Mouse (Mus musculus): ENCODE measurements around the gene Chit1. TPM values are rescaled to one million over a fixed set of nuclear protein-coding genes. Genes with fewer than 3 reads are reported as not detected.
A peak's percentile ranks its signal among the peaks of the same experiment; 100 is the strongest.

Chit1 gene
- polyA plus RNA-seq, 2 experiments: 0.08 TPM; not detected in 1

GRCm38 (mm10) chr1:134082987-134083516 is 28.0 kb upstream of the Chit1 start:
- 0 out of 2 replicates have a peak, but pooled peaks have one; percentile 11 for TF ChIP-seq CTCF (IDR thresholded peaks at IDR 0.05; ENCODE audit: low read depth)
- peak; percentile 77 for TF ChIP-seq EP300 (IDR thresholded peaks at IDR 0.05; ENCODE audit: low read depth)
- ATAC-seq (ENCODE audit: insufficient read depth) (peak; percentile 56), DNase-seq (ENCODE audit: low read depth in 3 of 3, low spot score in 3 of 3) (peak in 1 of 3 experiments; percentile 68)
- H3K36me3 ChIP-seq (replicated peaks; ENCODE audit: control insufficient read depth, insufficient read depth, low read depth): no peaks in the 10 kb centered on the region
- peak overlapping the region; percentile 67 for H3K9ac ChIP-seq (replicated peaks)
- peak overlapping the region; percentile 94 for H3K27ac ChIP-seq
- 34% methylated on average over 11 of the region's 11 CpGs for WGBS (ENCODE audit: insufficient replicate concordance)
- no peaks in the 10 kb centered on the region for H3K27me3 ChIP-seq (ENCODE audit: control insufficient read depth, insufficient read depth, low read length)
- peak overlapping the region; percentile 66 for H3K4me2 ChIP-seq (ENCODE audit: low read depth)
- peaks cover 63 to 78% of the 10 kb centered on the region in 2 experiments for H3K4me1 ChIP-seq (replicated peaks; ENCODE audit: control insufficient read depth in 2 of 2, insufficient read depth in 2 of 2, low read length in 1 of 2)
- peak overlapping the region; percentile 11 to 19; a peak in 2 of 4 replicates for H3K4me3 ChIP-seq (ENCODE audit: insufficient read depth in 1 of 2, low read depth in 2 of 2, low read length in 2 of 2)
- no peaks in the 10 kb centered on the region for H3K9me3 ChIP-seq (ENCODE audit: control insufficient read depth, low read length)

GRCm38 (mm10) chr1:134083676-134084075 is 27.4 kb upstream of the Chit1 start:
- Histone ChIP-seq H3K4me3 (ENCODE audit: insufficient read depth in 1 of 2, low read depth in 2 of 2, low read length in 2 of 2) (no peak overlapping the region), H3K4me2 (ENCODE audit: low read depth) (peak overlapping the region; percentile 66), H3K36me3 (replicated peaks; ENCODE audit: control insufficient read depth, insufficient read depth, low read depth) (no peaks in the 10 kb centered on the region), H3K9me3 (ENCODE audit: control insufficient read depth, low read length) (no peaks in the 10 kb centered on the region), H3K9ac (replicated peaks) (0 out of 2 replicates have a peak overlapping the region, but pooled peaks have one; percentile 21), H3K27me3 (ENCODE audit: control insufficient read depth, insufficient read depth, low read length) (no peaks in the 10 kb centered on the region), H3K27ac (peak overlapping the region; percentile 94), H3K4me1 (replicated peaks; ENCODE audit: control insufficient read depth in 2 of 2, insufficient read depth in 2 of 2, low read length in 1 of 2) (peaks cover 68 to 84% of the 10 kb centered on the region in 2 experiments)
- 62% methylated on average over 8 of the region's 8 CpGs for WGBS (ENCODE audit: insufficient replicate concordance)
- DNase-seq (ENCODE audit: low read depth in 3 of 3, low spot score in 3 of 3) (no peak), ATAC-seq (ENCODE audit: insufficient read depth) (no peak)
- TF ChIP-seq EP300 (IDR thresholded peaks at IDR 0.05; ENCODE audit: low read depth) (no peak), CTCF (IDR thresholded peaks at IDR 0.05; ENCODE audit: low read depth) (no peak)

GRCm38 (mm10) chr1:134084128-134084527 is 26.9 kb upstream of the Chit1 start:
- Histone ChIP-seq H3K9me3 (ENCODE audit: control insufficient read depth, low read length) (no peaks in the 10 kb centered on the region), H3K4me3 (ENCODE audit: insufficient read depth in 1 of 2, low read depth in 2 of 2, low read length in 2 of 2) (no peak overlapping the region), H3K27me3 (ENCODE audit: control insufficient read depth, insufficient read depth, low read length) (no peaks in the 10 kb centered on the region), H3K4me1 (replicated peaks; ENCODE audit: control insufficient read depth in 2 of 2, insufficient read depth in 2 of 2, low read length in 1 of 2) (peaks cover 71 to 86% of the 10 kb centered on the region in 2 experiments), H3K4me2 (ENCODE audit: low read depth) (no peak overlapping the region), H3K27ac (peak overlapping the region; percentile 94), H3K9ac (replicated peaks) (no peak overlapping the region), H3K36me3 (replicated peaks; ENCODE audit: control insufficient read depth, insufficient read depth, low read depth) (no peaks in the 10 kb centered on the region)
- 83% methylated on average over 3 of the region's 3 CpGs for WGBS (ENCODE audit: insufficient replicate concordance)
- ATAC-seq (ENCODE audit: insufficient read depth) (no peak), DNase-seq (ENCODE audit: low read depth in 3 of 3, low spot score in 3 of 3) (no peak)
- TF ChIP-seq CTCF (IDR thresholded peaks at IDR 0.05; ENCODE audit: low read depth) (no peak), EP300 (IDR thresholded peaks at IDR 0.05; ENCODE audit: low read depth) (no peak)

- 39% methylated on average over 3 of the region's 3 CpGs for WGBS (ENCODE audit: insufficient replicate concordance)
- DNase-seq (ENCODE audit: low read depth in 3 of 3, low spot score in 3 of 3): no peak
- peak overlapping the region; percentile 8; the same call in 1 of the 2 replicates for H3K27ac ChIP-seq
These were observed 25.0 kb upstream of the Chit1 start for GRCm38 (mm10) chr1:134086017-134086416.

GRCm38 (mm10) chr1:134086811-134087398 is 24.1 kb upstream of the Chit1 start:
- peak overlapping the region; percentile 25 to 38 for H3K4me3 ChIP-seq (ENCODE audit: insufficient read depth in 1 of 2, low read depth in 2 of 2, low read length in 2 of 2)
- peak overlapping the region; percentile 74 for H3K4me2 ChIP-seq (ENCODE audit: low read depth)
- no peak for DNase-seq (ENCODE audit: low read depth in 3 of 3, low spot score in 3 of 3)
- H3K36me3 ChIP-seq (replicated peaks; ENCODE audit: control insufficient read depth, insufficient read depth, low read depth): no peaks in the 10 kb centered on the region
- no peaks in the 10 kb centered on the region for H3K9me3 ChIP-seq (ENCODE audit: control insufficient read depth, low read length)
- H3K9ac ChIP-seq (replicated peaks): peak overlapping the region; percentile 49
- 9% methylated on average over 16 of the region's 16 CpGs for WGBS (ENCODE audit: insufficient replicate concordance)
- no peaks in the 10 kb centered on the region for H3K27me3 ChIP-seq (ENCODE audit: control insufficient read depth, insufficient read depth, low read length)
- peak; percentile 62 for ATAC-seq (ENCODE audit: insufficient read depth)
- H3K27ac ChIP-seq: peak overlapping the region; percentile 83
- peaks cover 59 to 71% of the 10 kb centered on the region in 2 experiments for H3K4me1 ChIP-seq (replicated peaks; ENCODE audit: control insufficient read depth in 2 of 2, insufficient read depth in 2 of 2, low read length in 1 of 2)
- TF ChIP-seq EP300 (IDR thresholded peaks at IDR 0.05; ENCODE audit: low read depth) (peak; percentile 31), CTCF (IDR thresholded peaks at IDR 0.05; ENCODE audit: low read depth) (no peak)

More at GRCm38 (mm10) chr1:134086017-134086416, 25.0 kb upstream of the Chit1 start:
- Histone ChIP-seq H3K4me3 (ENCODE audit: insufficient read depth in 1 of 2, low read depth in 2 of 2, low read length in 2 of 2) (no peak overlapping the region), H3K4me1 (replicated peaks; ENCODE audit: control insufficient read depth in 2 of 2, insufficient read depth in 2 of 2, low read length in 1 of 2) (peaks cover 57 to 71% of the 10 kb centered on the region in 2 experiments), H3K4me2 (ENCODE audit: low read depth) (peak overlapping the region; percentile 74; the same call in 1 of the 2 replicates), H3K9me3 (ENCODE audit: control insufficient read depth, low read length) (no peaks in the 10 kb centered on the region), H3K9ac (replicated peaks) (no peak overlapping the region), H3K36me3 (replicated peaks; ENCODE audit: control insufficient read depth, insufficient read depth, low read depth) (no peaks in the 10 kb centered on the region), H3K27me3 (ENCODE audit: control insufficient read depth, insufficient read depth, low read length) (no peaks in the 10 kb centered on the region)
- TF ChIP-seq EP300 (IDR thresholded peaks at IDR 0.05; ENCODE audit: low read depth) (no peak), CTCF (IDR thresholded peaks at IDR 0.05; ENCODE audit: low read depth) (no peak)
- no peak for ATAC-seq (ENCODE audit: insufficient read depth)

Data from liver, embryonic 14.5 days (tissue).